Mouse (Mus musculus) c-Kit-positive CD71-negative TER-119-negative erythroid progenitor cells, embryonic 14.5 days (primary cell): Measurements from ENCODE around the gene Nt5dc1.
"Not testable (repeated sequence)": the region's sequence is repeated elsewhere in the genome, so short reads cannot be mapped to it uniquely, and the experiment has no call there.

ENCODE experiments used
- DNase-seq: peaks from one replicate; pipeline ENCODE4 v3.0.0-alpha.2; 2013; ENCODE audit warnings: low read depth

The Nt5dc1 gene

GRCm38 (mm10) chr10:34418204-34418756 is at the start of gene Nt5dc1:
Gene Nt5dc1, minus strand, starts transcription at chr10:34418552.
- DNase-seq, result peak; percentile 79

GRCm38 (mm10) chr10:34464321-34464720 is 46.0 kb upstream of the Nt5dc1 start:
- DNase-seq, result no peak

- no peak for DNase-seq
Observed at GRCm38 (mm10) chr10:34461451-34461850, 43.1 kb upstream of the Nt5dc1 start.

GRCm38 (mm10) chr10:34449469-34449868 is 31.1 kb upstream of the Nt5dc1 start:
- no peak for DNase-seq

GRCm38 (mm10) chr10:34434191-34434590 is 15.8 kb upstream of the Nt5dc1 start:
- DNase-seq, result not testable (repeated sequence)

- DNase-seq, result no peak
Observed at GRCm38 (mm10) chr10:34431783-34432182, 13.4 kb upstream of the Nt5dc1 start.

GRCm38 (mm10) chr10:34418794-34419193 is 442 bp upstream of the Nt5dc1 start:
- not testable (repeated sequence) for DNase-seq

- no peak for DNase-seq
Observed at GRCm38 (mm10) chr10:34399267-34399666, 19.1 kb downstream of the Nt5dc1 start.

- no peak for DNase-seq
Observed at GRCm38 (mm10) chr10:34396959-34397358, 21.4 kb downstream of the Nt5dc1 start.

- DNase-seq, result no peak
Observed at GRCm38 (mm10) chr10:34389681-34390080, 28.7 kb downstream of the Nt5dc1 start, which contains the start of gene Col10a1. Gene Col10a1, plus strand, starts transcription at chr10:34389981.

GRCm38 (mm10) chr10:34385636-34386035 is 32.7 kb downstream of the Nt5dc1 start:
- DNase-seq, result no peak

GRCm38 (mm10) chr10:34373332-34373731 is 45.0 kb downstream of the Nt5dc1 start:
- DNase-seq, result no peak

- no peak for DNase-seq
Observed at GRCm38 (mm10) chr10:34368138-34368537, 50.2 kb downstream of the Nt5dc1 start.

GRCm38 (mm10) chr10:34363756-34364155 is 54.6 kb downstream of the Nt5dc1 start:
- no peak for DNase-seq

- DNase-seq, result no peak
Observed at GRCm38 (mm10) chr10:34358263-34358662, 60.1 kb downstream of the Nt5dc1 start.

- no peak for DNase-seq
Observed at GRCm38 (mm10) chr10:34352166-34352565, 66.2 kb downstream of the Nt5dc1 start.

- no peak for DNase-seq
Observed at GRCm38 (mm10) chr10:34341886-34342285, 76.5 kb downstream of the Nt5dc1 start.

- no peak for DNase-seq
Observed at GRCm38 (mm10) chr10:34341014-34341413, 77.3 kb downstream of the Nt5dc1 start.

GRCm38 (mm10) chr10:34328310-34328709 is 90.0 kb downstream of the Nt5dc1 start:
- DNase-seq, result no peak

GRCm38 (mm10) chr10:34327144-34327543 is 91.2 kb downstream of the Nt5dc1 start:
- DNase-seq, result no peak

- DNase-seq, result no peak
Observed at GRCm38 (mm10) chr10:34326701-34327100, 91.7 kb downstream of the Nt5dc1 start.

- DNase-seq, result no peak
Observed at GRCm38 (mm10) chr10:34320809-34321208, 97.5 kb downstream of the Nt5dc1 start.

- no peak for DNase-seq
Observed at GRCm38 (mm10) chr10:34317217-34317606, 101.1 kb downstream of the Nt5dc1 start.

- no peak for DNase-seq
Observed at GRCm38 (mm10) chr10:34316571-34317216, 101.7 kb downstream of the Nt5dc1 start.
